Mouse (Mus musculus) embryonic facial prominence, embryonic 11.5 days (tissue): ENCODE measurements around the gene Cntrl. TPM values are rescaled to one million over a fixed set of nuclear protein-coding genes. Genes with fewer than 3 reads are reported as not detected.

Experiments used
- ATAC-seq: fragments of 200-750 bp; cut with Nextera tagmentation; replicated peaks from 2 replicates; pipeline ENCODE4 v1.8.0; 2017; ENCODE audit warnings: low read depth; ENCODE audit not compliant: insufficient number of reproducible peaks, low FRiP score, low TSS enrichment
- DNase-seq: peaks from one replicate; pipeline ENCODE4 v3.0.0-alpha.2; 2015; ENCODE audit warnings: low spot score
- H3K27ac ChIP-seq: fragments of 300-500 bp; sonication (generic); replicated peaks from 2 replicates; pipeline ENCODE4 v1.5.1; 2014; ENCODE audit warnings: mild to moderate bottlenecking, low read depth, low read length, control low read depth
- H3K27me3 ChIP-seq: fragments of 300-500 bp; sonication (generic); 2 replicates; pipeline ENCODE4 v1.6.1; 2014; ENCODE audit warnings: mild to moderate bottlenecking, low read length, moderate library complexity, mixed read lengths; ENCODE audit not compliant: control insufficient read depth, insufficient read depth
- H3K36me3 ChIP-seq: fragments of 300-500 bp; sonication (generic); replicated peaks from 2 replicates; pipeline ENCODE4 v1.6.1; 2014; ENCODE audit warnings: low read depth, mild to moderate bottlenecking, low read length, moderate library complexity, mixed read lengths; ENCODE audit not compliant: control insufficient read depth, insufficient read depth
- H3K4me1 ChIP-seq: fragments of 300-500 bp; sonication (generic); 2 replicates; pipeline ENCODE4 v1.6.1; 2014; ENCODE audit warnings: low read length, mixed read lengths; ENCODE audit not compliant: control insufficient read depth, insufficient read depth
- H3K4me2 ChIP-seq: fragments of 300-500 bp; sonication (generic); 2 replicates; pipeline ENCODE4 v1.6.1; 2014; ENCODE audit warnings: low read depth, mild to moderate bottlenecking, control low read depth, low read length, moderate library complexity
- H3K4me3 ChIP-seq: fragments of 300-500 bp; sonication (generic); 2 replicates; pipeline ENCODE4 v1.5.1; 2014; ENCODE audit warnings: low read depth, low read length, control low read depth
- H3K9ac ChIP-seq: fragments of 300-500 bp; sonication (generic); replicated peaks from 2 replicates; pipeline ENCODE4 v1.6.1; 2014; ENCODE audit warnings: mild to moderate bottlenecking, control low read depth, low read length
- H3K9me3 ChIP-seq: fragments of 300-500 bp; sonication (generic); replicated peaks from 2 replicates; pipeline ENCODE4 v1.6.1; 2016; ENCODE audit warnings: mild to moderate bottlenecking, low read length, inconsistent platforms, mixed read lengths; ENCODE audit not compliant: control insufficient read depth
- WGBS: fragments of 180-500 bp; shearing (Covaris S2); extraction: QIAGEN DNeasy Blood & Tissue Kit; methylation state at CpG from one replicate; pipeline ENCODE4 v1.1.7; 2014; 5-methylcytosine and 5-hydroxymethylcytosine counted together
- polyA plus RNA-seq: library from polyadenylated mRNA; unstranded; fragments of >200 nt; fragmentation: Nextera tagmentation; extraction: Ambion mirVana; gene quantifications from 2 replicates; pipeline ENCODE4 v1.2.1, GENCODE M21; 2014

Gene Cntrl
- polyA plus RNA-seq, 1 experiment from 2014 or later, result 32.7 TPM

- no peaks in the 10 kb centered on the region for H3K36me3 ChIP-seq
- no peaks in the 10 kb centered on the region for H3K9me3 ChIP-seq
- DNase-seq (no peak), ATAC-seq (no peak)
- no peak overlapping the region for H3K4me3 ChIP-seq
- no peaks in the 10 kb centered on the region for H3K4me1 ChIP-seq
- WGBS, result 61% methylated on average over 4 of the region's 4 CpGs
- H3K27me3 ChIP-seq, result no peaks in the 10 kb centered on the region
- no peak overlapping the region for H3K9ac ChIP-seq
- no peak overlapping the region for H3K27ac ChIP-seq
- no peak overlapping the region for H3K4me2 ChIP-seq
Measured at GRCm38 (mm10) chr2:35070275-35070674, 39.0 kb upstream of the Cntrl start.

GRCm38 (mm10) chr2:35072547-35072946, 36.7 kb upstream of the Cntrl start:
- no peak overlapping the region for H3K4me3 ChIP-seq
- no peak overlapping the region for H3K4me2 ChIP-seq
- H3K27ac ChIP-seq, result no peak overlapping the region
- H3K36me3 ChIP-seq, result no peaks in the 10 kb centered on the region
- H3K4me1 ChIP-seq, result no peaks in the 10 kb centered on the region
- H3K27me3 ChIP-seq, result no peaks in the 10 kb centered on the region
- no peaks in the 10 kb centered on the region for H3K9me3 ChIP-seq
- no peak overlapping the region for H3K9ac ChIP-seq
- ATAC-seq (no peak), DNase-seq (no peak)
- WGBS, result 63% methylated on average over 2 of the region's 2 CpGs

DNA sequence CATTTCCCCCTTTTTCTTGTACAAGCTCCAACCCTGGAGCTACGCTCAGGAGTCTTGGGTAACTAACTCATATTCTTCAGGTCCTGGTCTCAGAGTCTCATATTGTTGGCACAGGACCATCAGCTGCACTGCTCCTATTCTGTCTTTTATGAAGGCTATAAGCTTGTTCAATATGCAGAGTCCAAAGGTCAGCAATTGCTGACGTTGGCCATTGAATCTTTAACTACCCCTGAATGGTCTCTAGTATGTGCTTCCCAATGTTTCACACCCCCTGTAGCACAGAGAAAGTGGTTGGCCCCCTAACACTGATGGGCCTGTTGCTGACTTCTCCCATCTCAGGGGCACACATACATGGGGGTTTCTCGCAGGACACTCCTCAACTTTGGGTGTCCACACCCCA, 35.0 kb upstream of the Cntrl start:
- no peak for ATAC-seq
- Histone ChIP-seq H3K4me1 (no peaks in the 10 kb centered on the region), H3K4me3 (no peak overlapping the region), H3K27ac (no peak overlapping the region), H3K4me2 (no peak overlapping the region), H3K9me3 (no peaks in the 10 kb centered on the region), H3K9ac (no peak overlapping the region), H3K27me3 (no peaks in the 10 kb centered on the region), H3K36me3 (no peaks in the 10 kb centered on the region)
- no peak for DNase-seq
- 89% methylated on average over 3 of the region's 3 CpGs for WGBS

- no peak overlapping the region for H3K27ac ChIP-seq
- ATAC-seq (no peak), DNase-seq (no peak)
- H3K4me1 ChIP-seq, result no peaks in the 10 kb centered on the region
- H3K4me2 ChIP-seq, result no peak overlapping the region
- H3K9ac ChIP-seq, result no peak overlapping the region
- no peaks in the 10 kb centered on the region for H3K36me3 ChIP-seq
- H3K27me3 ChIP-seq, result no peaks in the 10 kb centered on the region
- WGBS, result 63% methylated on average over 6 of the region's 6 CpGs
- no peaks in the 10 kb centered on the region for H3K9me3 ChIP-seq
- H3K4me3 ChIP-seq, result no peak overlapping the region
Measured at GRCm38 (mm10) chr2:35079166-35079565, 30.1 kb upstream of the Cntrl start.

DNA sequence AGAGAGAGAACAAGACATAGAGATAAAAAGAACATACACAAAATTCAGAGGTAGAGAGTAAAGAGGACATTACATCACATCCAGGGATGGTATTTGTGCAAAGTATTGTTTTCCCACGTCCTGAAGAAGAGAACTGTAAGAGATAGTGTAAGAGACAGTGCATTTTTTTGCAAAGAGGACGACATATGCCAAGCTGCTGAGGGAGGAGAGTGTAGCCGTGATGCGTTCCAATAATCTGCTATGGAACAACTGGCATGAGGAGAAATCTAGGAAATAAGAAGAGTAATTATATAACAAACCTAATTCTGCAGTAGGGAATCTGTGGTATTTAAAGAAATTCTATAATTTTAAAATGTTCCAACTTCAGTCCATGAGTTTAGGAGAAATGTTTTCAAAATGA, 21.9 kb upstream of the Cntrl start:
- Histone ChIP-seq H3K4me3 (no peak overlapping the region), H3K4me2 (no peak overlapping the region), H3K9me3 (no peaks in the 10 kb centered on the region), H3K36me3 (no peaks in the 10 kb centered on the region), H3K27me3 (no peaks in the 10 kb centered on the region), H3K4me1 (no peaks in the 10 kb centered on the region), H3K27ac (no peak overlapping the region), H3K9ac (no peak overlapping the region)
- DNase-seq, result no peak
- no peak for ATAC-seq
- 82% methylated on average over 4 of the region's 4 CpGs for WGBS

GRCm38 (mm10) chr2:35100529-35100928, 8.8 kb upstream of the Cntrl start:
- DNase-seq, result no peak
- Histone ChIP-seq H3K9me3 (no peaks in the 10 kb centered on the region), H3K27me3 (no peaks in the 10 kb centered on the region), H3K4me3 (no peak overlapping the region), H3K4me2 (no peak overlapping the region), H3K9ac (no peak overlapping the region), H3K36me3 (no peaks in the 10 kb centered on the region), H3K27ac (no peak overlapping the region), H3K4me1 (no peaks in the 10 kb centered on the region)
- 88% methylated on average over 6 of the region's 6 CpGs for WGBS
- ATAC-seq, result no peak

DNA sequence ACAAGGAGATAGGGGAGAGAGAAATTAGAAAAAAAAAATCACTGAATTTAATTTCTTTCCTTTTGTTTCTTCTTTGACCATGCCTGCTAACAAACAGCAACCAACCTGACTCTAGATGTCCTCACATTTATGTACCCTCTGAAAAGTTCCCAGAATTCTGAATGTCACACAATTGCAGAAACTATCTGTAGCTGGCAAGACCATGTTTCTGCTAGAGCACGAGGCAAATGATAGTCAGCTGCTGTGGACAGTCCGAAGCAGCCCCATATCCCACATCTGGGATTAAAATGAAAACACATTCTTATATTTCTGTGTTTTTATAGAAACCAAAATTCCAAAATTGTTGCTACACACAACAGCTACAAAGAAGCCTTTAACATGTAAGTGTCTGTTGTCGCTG, 7.8 kb upstream of the Cntrl start, which contains the start of gene AI182371:
Gene AI182371, minus strand, starts transcription at position 101 of the 400 bp plus-strand sequence.
- Histone ChIP-seq H3K27me3 (no peaks in the 10 kb centered on the region), H3K4me2 (no peak within 1 kb of the TSS), H3K4me1 (no peaks in the 10 kb centered on the region), H3K27ac (no peak within 1 kb of the TSS), H3K4me3 (no peak within 1 kb of the TSS), H3K9me3 (no peaks in the 10 kb centered on the region), H3K36me3 (no peaks in the 10 kb centered on the region), H3K9ac (no peak within 1 kb of the TSS)
- DNase-seq (no peak), ATAC-seq (no peak)
- 90% methylated on average over 3 of the region's 3 CpGs for WGBS

- no peak overlapping the region for H3K9ac ChIP-seq
- no peak for DNase-seq
- H3K4me1 ChIP-seq, result no peaks in the 10 kb centered on the region
- H3K27me3 ChIP-seq, result no peaks in the 10 kb centered on the region
- no peak overlapping the region for H3K27ac ChIP-seq
- ATAC-seq, result no peak
- no peak overlapping the region for H3K4me2 ChIP-seq
- no peak overlapping the region for H3K4me3 ChIP-seq
- H3K9me3 ChIP-seq, result no peaks in the 10 kb centered on the region
- H3K36me3 ChIP-seq, result no peaks in the 10 kb centered on the region
Measured at GRCm38 (mm10) chr2:35102777-35103176, 6.5 kb upstream of the Cntrl start.
